Mouse (Mus musculus) stomach, embryonic 14.5 days (tissue): Measurements from ENCODE around the gene Eid2b. TPM values are rescaled to one million over a fixed set of nuclear protein-coding genes. Genes with fewer than 3 reads are reported as not detected.
A peak's percentile ranks its signal among the peaks of the same experiment; 100 is the strongest.

Source experiments
- ATAC-seq: fragments of 200-750 bp; cut with Nextera tagmentation; 2 replicates; pipeline ENCODE4 v1.8.0; 2017; ENCODE audit warnings: low read depth, moderate TSS enrichment; ENCODE audit not compliant: insufficient number of reproducible peaks, insufficient read depth, low FRiP score
- H3K27ac ChIP-seq: fragments of 300-500 bp; sonication (generic); 2 replicates; pipeline ENCODE4 v1.5.1; 2014; ENCODE audit warnings: mild to moderate bottlenecking, low read length, moderate library complexity, mixed read lengths
- H3K27me3 ChIP-seq: fragments of 300-500 bp; sonication (generic); 2 replicates; pipeline ENCODE4 v1.6.1; 2014; ENCODE audit warnings: low read length, control low read depth, mixed read lengths; ENCODE audit not compliant: control insufficient read depth, insufficient read depth
- H3K36me3 ChIP-seq: fragments of 300-500 bp; sonication (generic); 2 replicates; pipeline ENCODE4 v1.6.1; 2014; ENCODE audit warnings: mild to moderate bottlenecking, control low read depth, low read length, moderate library complexity, mixed read lengths; ENCODE audit not compliant: control insufficient read depth, insufficient read depth
- H3K4me1 ChIP-seq: fragments of 300-500 bp; sonication (generic); 2 replicates; pipeline ENCODE4 v1.6.1; 2014; ENCODE audit warnings: low read length, control low read depth, mixed read lengths; ENCODE audit not compliant: control insufficient read depth, insufficient read depth
- H3K4me2 ChIP-seq: fragments of 300-500 bp; sonication (generic); replicated peaks from 2 replicates; pipeline ENCODE4 v1.6.1; 2014; ENCODE audit warnings: low read depth, low read length, control low read depth
- H3K4me3 ChIP-seq: fragments of 300-500 bp; sonication (generic); 2 replicates; pipeline ENCODE4 v1.5.1; 2014; ENCODE audit warnings: low read depth, low read length, control low read depth
- H3K9ac ChIP-seq: fragments of 300-500 bp; sonication (generic); replicated peaks from 2 replicates; pipeline ENCODE4 v1.6.1; 2014; ENCODE audit warnings: low read depth, mild to moderate bottlenecking, control low read depth, low read length, moderate library complexity, mixed read lengths
- H3K9me3 ChIP-seq: fragments of 300-500 bp; sonication (generic); 2 replicates; pipeline ENCODE4 v1.6.1; 2016; ENCODE audit warnings: low read depth, low read length, control low read depth; ENCODE audit not compliant: control insufficient read depth
- WGBS: fragments of 180-500 bp; shearing (Covaris S2); extraction: QIAGEN DNeasy Blood & Tissue Kit; methylation state at CpG from one replicate; pipeline ENCODE4 v1.1.7; 2014; 5-methylcytosine and 5-hydroxymethylcytosine counted together
- polyA plus RNA-seq: library from polyadenylated mRNA; unstranded; fragments of >200 nt; fragmentation: Nextera tagmentation; extraction: Ambion mirVana; gene quantifications from 2 replicates; pipeline ENCODE4 v1.2.1, GENCODE M21; 2014

The Eid2b gene
- polyA plus RNA-seq, 1 experiment from 2014 or later: 9.9 TPM

- Histone ChIP-seq H3K4me3 (no peak overlapping the region), H3K9me3 (no peaks in the 10 kb centered on the region), H3K4me2 (no peak overlapping the region), H3K27me3 (no peaks in the 10 kb centered on the region), H3K4me1 (peaks cover 8% of the 10 kb centered on the region; the same call in 1 of the 2 replicates), H3K27ac (no peak overlapping the region), H3K36me3 (peaks cover 54% of the 10 kb centered on the region), H3K9ac (no peak overlapping the region)
- ATAC-seq: no peak
- 56% methylated on average over 9 of the region's 9 CpGs for WGBS
Observed at GRCm38 (mm10) chr7:28309737-28310136, 32.2 kb downstream of the Eid2b start.

- H3K27me3 ChIP-seq: no peaks in the 10 kb centered on the region
- H3K4me3 ChIP-seq: peak overlapping the region; percentile 98
- peaks cover 59% of the 10 kb centered on the region for H3K36me3 ChIP-seq
- H3K4me2 ChIP-seq: peak overlapping the region; percentile 85
- peak overlapping the region; percentile 90 for H3K9ac ChIP-seq
- WGBS: 10% methylated on average over 29 of the region's 35 CpGs
- H3K4me1 ChIP-seq: peaks cover 8% of the 10 kb centered on the region; the same call in 1 of the 2 replicates
- H3K9me3 ChIP-seq: no peaks in the 10 kb centered on the region
- H3K27ac ChIP-seq: peak overlapping the region; percentile 48
- peak; percentile 51 for ATAC-seq
Observed at GRCm38 (mm10) chr7:28311151-28311925, 33.8 kb downstream of the Eid2b start.

GRCm38 (mm10) chr7:28311926-28312543, 34.5 kb downstream of the Eid2b start, which contains the start of gene Timm50:
Gene Timm50 (minus strand): TSS chr7:28312072.
- H3K27ac ChIP-seq: peak within 1 kb of the TSS; percentile 48

GRCm38 (mm10) chr7:28318036-28318435, 40.5 kb downstream of the Eid2b start:
- Histone ChIP-seq H3K4me1 (no peaks in the 10 kb centered on the region), H3K27me3 (no peaks in the 10 kb centered on the region), H3K4me2 (no peak overlapping the region), H3K9ac (no peak overlapping the region), H3K27ac (no peak overlapping the region), H3K36me3 (peaks cover 88% of the 10 kb centered on the region), H3K4me3 (no peak overlapping the region), H3K9me3 (no peaks in the 10 kb centered on the region)
- 89% methylated on average over 3 of the region's 3 CpGs for WGBS
- ATAC-seq: no peak

More at GRCm38 (mm10) chr7:28311926-28312543, 34.5 kb downstream of the Eid2b start, which contains the start of gene Timm50:
- Histone ChIP-seq H3K4me1 (peaks cover 8% of the 10 kb centered on the region; the same call in 1 of the 2 replicates), H3K4me2 (peak within 1 kb of the TSS; percentile 85), H3K27me3 (no peaks in the 10 kb centered on the region), H3K36me3 (peaks cover 59% of the 10 kb centered on the region), H3K9ac (peak within 1 kb of the TSS; percentile 90), H3K4me3 (peak within 1 kb of the TSS; percentile 98), H3K9me3 (no peaks in the 10 kb centered on the region)
- WGBS: under 1% methylated on average over 39 of the region's 45 CpGs
- ATAC-seq: peak; percentile 96

- Histone ChIP-seq H3K36me3 (peaks cover 95% of the 10 kb centered on the region), H3K4me3 (no peak overlapping the region), H3K27me3 (no peaks in the 10 kb centered on the region), H3K9me3 (no peaks in the 10 kb centered on the region), H3K9ac (no peak overlapping the region), H3K4me1 (no peaks in the 10 kb centered on the region), H3K27ac (no peak overlapping the region), H3K4me2 (no peak overlapping the region)
- no peak for ATAC-seq
- WGBS: 94% methylated on average over 17 of the region's 17 CpGs
Observed at GRCm38 (mm10) chr7:28318714-28319113, 41.2 kb downstream of the Eid2b start.

- no peak for ATAC-seq
- Histone ChIP-seq H3K9ac (no peak overlapping the region), H3K4me1 (no peaks in the 10 kb centered on the region), H3K27me3 (no peaks in the 10 kb centered on the region), H3K4me3 (no peak overlapping the region), H3K4me2 (no peak overlapping the region), H3K9me3 (no peaks in the 10 kb centered on the region), H3K27ac (no peak overlapping the region), H3K36me3 (peaks cover 95% of the 10 kb centered on the region)
- WGBS: 92% methylated on average over 15 of the region's 15 CpGs
Observed at GRCm38 (mm10) chr7:28321974-28322720, 44.6 kb downstream of the Eid2b start.

GRCm38 (mm10) chr7:28325293-28325692, 47.8 kb downstream of the Eid2b start:
- Histone ChIP-seq H3K36me3 (peaks cover 90% of the 10 kb centered on the region), H3K4me1 (no peaks in the 10 kb centered on the region), H3K9me3 (no peaks in the 10 kb centered on the region), H3K27ac (no peak overlapping the region), H3K27me3 (no peaks in the 10 kb centered on the region), H3K9ac (no peak overlapping the region), H3K4me3 (no peak overlapping the region), H3K4me2 (no peak overlapping the region)
- no peak for ATAC-seq
- WGBS: 96% methylated on average over 8 of the region's 8 CpGs

- Histone ChIP-seq H3K4me2 (no peak overlapping the region), H3K9ac (no peak overlapping the region), H3K9me3 (no peaks in the 10 kb centered on the region), H3K27ac (no peak overlapping the region), H3K4me1 (no peaks in the 10 kb centered on the region), H3K36me3 (peaks cover 90% of the 10 kb centered on the region), H3K27me3 (no peaks in the 10 kb centered on the region), H3K4me3 (no peak overlapping the region)
- WGBS: 84% methylated on average over 4 of the region's 4 CpGs
- no peak for ATAC-seq
Observed at GRCm38 (mm10) chr7:28326457-28326856, 48.9 kb downstream of the Eid2b start.
